Comparison of ENCODE assay signal across 23 mouse cellular contexts in genomic region chr3:25575526-25575925, GRCm38 (mm10).
DNase-seq lines count a peak whose midpoint lies in the region; ATAC-seq lines count a peak whose summit lies in the region.
"Had no signal": no experiment of that assay in that cellular context is flagged by ENCODE, and none has a peak within 500 bp of the region (broad histone marks: within the 10 kb centered on the region; RNA-seq: fewer than 3 reads in every experiment).

No protein-coding gene starts in this region.

- ATAC-seq in neural tube, embryonic 15.5 days (ENCODE audit: low FRiP score): no peak
- no peak for ATAC-seq in hindbrain, embryonic 12.5 days (ENCODE audit: low FRiP score)
- ATAC-seq: forebrain, embryonic 14.5 days; intestine, embryonic 15.5 days had no signal

- WGBS in neural tube, embryonic 15.5 days: 28% methylated on average over 5 of the region's 5 CpGs
- 41% methylated on average over 5 of the region's 5 CpGs for WGBS in hindbrain, embryonic 12.5 days

- no peaks in the 10 kb centered on the region for H3K9me3 ChIP-seq in neural tube, embryonic 15.5 days (replicated peaks)
- no peaks in the 10 kb centered on the region for H3K9me3 ChIP-seq in hindbrain, embryonic 12.5 days (replicated peaks)
- H3K9me3 ChIP-seq: embryonic facial prominence, embryonic 15.5 days; forebrain, embryonic 10.5 days; heart, embryonic 10.5 days; intestine, embryonic 15.5 days had no signal

- no peaks in the 10 kb centered on the region for H3K36me3 ChIP-seq in neural tube, embryonic 15.5 days
- no peaks in the 10 kb centered on the region for H3K36me3 ChIP-seq in hindbrain, embryonic 12.5 days
- H3K36me3 ChIP-seq: embryonic facial prominence, embryonic 15.5 days; forebrain, embryonic 10.5 days; heart, embryonic 10.5 days; intestine, embryonic 15.5 days had no signal

- H3K27me3 ChIP-seq in neural tube, embryonic 15.5 days (replicated peaks): no peaks in the 10 kb centered on the region
- H3K27me3 ChIP-seq in hindbrain, embryonic 12.5 days: no peaks in the 10 kb centered on the region
- H3K27me3 ChIP-seq: CH12.LX; embryonic facial prominence, embryonic 15.5 days; intestine, embryonic 15.5 days had no signal

- DNase-seq in cerebellum, adult 9-11 months: peak; percentile 9
- DNase-seq in cerebellum, postnatal 10 days: no peak
- peak; percentile 12 for DNase-seq in neural tube, embryonic 10.5 days (ENCODE audit: extremely low spot score, low spot score)
- DNase-seq in embryo, embryonic 11 days: peak; percentile 13
- peak; percentile 56 for DNase-seq in retina, postnatal 1 day
- DNase-seq in adrenal gland, postnatal 36 days: no peak
- DNase-seq: adrenal gland, adult 8-10 months; cerebellum, postnatal 14 days; gastrocnemius, postnatal 10 days; heart, adult 18-20 months; heart, postnatal 10 days; heart, postnatal 4 days; kidney, adult 18-20 months had no signal

- H3K4me3 ChIP-seq in neural tube, embryonic 15.5 days (replicated peaks): no peak overlapping the region
- no peak overlapping the region for H3K4me3 ChIP-seq in hindbrain, embryonic 12.5 days
- H3K4me3 ChIP-seq: embryonic facial prominence, embryonic 15.5 days; erythroblast, embryonic 14.5 days; forebrain, embryonic 10.5 days; heart, embryonic 10.5 days; intestine, embryonic 15.5 days had no signal

- no peaks in the 10 kb centered on the region for H3K4me1 ChIP-seq in neural tube, embryonic 15.5 days
- no peaks in the 10 kb centered on the region for H3K4me1 ChIP-seq in hindbrain, embryonic 12.5 days
- H3K4me1 ChIP-seq: embryonic facial prominence, embryonic 15.5 days; heart, embryonic 10.5 days; intestine, embryonic 15.5 days had no signal

- no peak overlapping the region for H3K27ac ChIP-seq in neural tube, embryonic 15.5 days (replicated peaks)
- no peak overlapping the region for H3K27ac ChIP-seq in hindbrain, embryonic 12.5 days
- H3K27ac ChIP-seq: embryonic facial prominence, embryonic 15.5 days; forebrain, embryonic 10.5 days; heart, embryonic 10.5 days; hindbrain, embryonic 14.5 days; intestine, embryonic 15.5 days had no signal

- no peak overlapping the region for H3K9ac ChIP-seq in neural tube, embryonic 15.5 days (replicated peaks)
- no peak overlapping the region for H3K9ac ChIP-seq in hindbrain, embryonic 12.5 days
- H3K9ac ChIP-seq: embryonic facial prominence, embryonic 15.5 days; hindbrain, embryonic 14.5 days; intestine, embryonic 15.5 days had no signal

- H3K4me2 ChIP-seq in neural tube, embryonic 15.5 days: no peak overlapping the region
- H3K4me2 ChIP-seq in hindbrain, embryonic 12.5 days (replicated peaks): no peak overlapping the region
- H3K4me2 ChIP-seq: embryonic facial prominence, embryonic 15.5 days; hindbrain, embryonic 14.5 days; intestine, embryonic 15.5 days had no signal

Comparison
In these comparisons a context has a peak if more than half of its experiments do, and no peak if none do; other contexts are left out.
1. DNase-seq: peak in cerebellum, adult 9-11 months (single experiment), neural tube, embryonic 10.5 days (single experiment), embryo, embryonic 11 days (single experiment) and retina, postnatal 1 day (single experiment); none in cerebellum, postnatal 10 days (0 of 2) and adrenal gland, postnatal 36 days (0 of 2).